Mouse (Mus musculus) liver, adult 2 months (tissue): ENCODE measurements around the gene Slc12a8. TPM values are rescaled to one million over a fixed set of nuclear protein-coding genes. Genes with fewer than 3 reads are reported as not detected.

Experiments used
- DNase-seq: peaks from one replicate; pipeline ENCODE4 v3.0.0-alpha.2; 2011; ENCODE audit warnings: low read depth, low spot score; ENCODE audit errors: extremely low read depth
- H3K27ac ChIP-seq: fragments of 200-500 bp; replicated peaks from 2 replicates; pipeline ENCODE4 v1.5.1; 2012; ENCODE audit warnings: low read depth, mild to moderate bottlenecking, control low read depth, inconsistent platforms, low read length; ENCODE audit not compliant: insufficient read depth
- H3K27me3 ChIP-seq: fragments of 200-500 bp; 2 replicates; pipeline ENCODE4 v1.6.1; 2012; ENCODE audit warnings: mild to moderate bottlenecking, moderate library complexity, low read length, inconsistent platforms; ENCODE audit not compliant: control insufficient read depth, insufficient read depth
- H3K36me3 ChIP-seq: fragments of 200-500 bp; 2 replicates; pipeline ENCODE4 v1.6.1; 2012; ENCODE audit warnings: low read length, inconsistent platforms; ENCODE audit not compliant: control insufficient read depth, insufficient read depth
- H3K4me1 ChIP-seq: fragments of 200-500 bp; 2 replicates; pipeline ENCODE4 v1.6.1; 2011; ENCODE audit warnings: low read length; ENCODE audit not compliant: control insufficient read depth, insufficient read depth
- H3K4me3 ChIP-seq: fragments of 200-500 bp; 2 replicates; pipeline ENCODE4 v1.5.1; 2011; ENCODE audit warnings: low read depth, mild to moderate bottlenecking, control low read depth, low read length, moderate library complexity; ENCODE audit not compliant: insufficient read depth
- H3K79me2 ChIP-seq: fragments of 200-500 bp; 2 replicates; pipeline ENCODE4 v1.6.1; 2012; ENCODE audit warnings: inconsistent platforms, mild to moderate bottlenecking, low read length, moderate library complexity; ENCODE audit not compliant: control insufficient read depth, insufficient read depth
- H3K9ac ChIP-seq: fragments of 200-500 bp; 2 replicates; pipeline ENCODE4 v1.6.1; 2012; ENCODE audit warnings: low read depth, mild to moderate bottlenecking, control low read depth, inconsistent platforms, low read length
- CTCF ChIP-seq: fragments of 200-500 bp; IDR thresholded peaks from 2 replicates; pipeline ENCODE4 v1.5.1; 2011; ENCODE audit warnings: low read depth, low read length, control low read depth
- POLR2A ChIP-seq: fragments of 200-500 bp; IDR thresholded peaks from 2 replicates; pipeline ENCODE4 v1.6.1; 2011; ENCODE audit warnings: low read length, control low read depth; ENCODE audit not compliant: insufficient read depth; ENCODE audit errors: extremely low read depth
- WGBS: fragments of 180-500 bp; shearing (Covaris S2); methylation state at CpG from one replicate; pipeline ENCODE4 v1.1.7; 2018; 5-methylcytosine and 5-hydroxymethylcytosine counted together
- polyA plus RNA-seq: library from polyadenylated mRNA; depleted of rRNA; stranded (reverse); fragments of >200 nt; gene quantifications from 2 replicates; pipeline ENCODE4 v1.2.3, GENCODE M21; 2012; rRNA removed
- total RNA-seq: library from RNA; depleted of rRNA; stranded (reverse); fragments of >200 nt; gene quantifications from 2 replicates; pipeline ENCODE4 v1.2.3, GENCODE M21; 2014; rRNA removed

The Slc12a8 gene
- total RNA-seq (0.09 and 0.20 TPM in 2 replicates), polyA plus RNA-seq (0.29 and 0.32 TPM in 2 replicates)

DNA sequence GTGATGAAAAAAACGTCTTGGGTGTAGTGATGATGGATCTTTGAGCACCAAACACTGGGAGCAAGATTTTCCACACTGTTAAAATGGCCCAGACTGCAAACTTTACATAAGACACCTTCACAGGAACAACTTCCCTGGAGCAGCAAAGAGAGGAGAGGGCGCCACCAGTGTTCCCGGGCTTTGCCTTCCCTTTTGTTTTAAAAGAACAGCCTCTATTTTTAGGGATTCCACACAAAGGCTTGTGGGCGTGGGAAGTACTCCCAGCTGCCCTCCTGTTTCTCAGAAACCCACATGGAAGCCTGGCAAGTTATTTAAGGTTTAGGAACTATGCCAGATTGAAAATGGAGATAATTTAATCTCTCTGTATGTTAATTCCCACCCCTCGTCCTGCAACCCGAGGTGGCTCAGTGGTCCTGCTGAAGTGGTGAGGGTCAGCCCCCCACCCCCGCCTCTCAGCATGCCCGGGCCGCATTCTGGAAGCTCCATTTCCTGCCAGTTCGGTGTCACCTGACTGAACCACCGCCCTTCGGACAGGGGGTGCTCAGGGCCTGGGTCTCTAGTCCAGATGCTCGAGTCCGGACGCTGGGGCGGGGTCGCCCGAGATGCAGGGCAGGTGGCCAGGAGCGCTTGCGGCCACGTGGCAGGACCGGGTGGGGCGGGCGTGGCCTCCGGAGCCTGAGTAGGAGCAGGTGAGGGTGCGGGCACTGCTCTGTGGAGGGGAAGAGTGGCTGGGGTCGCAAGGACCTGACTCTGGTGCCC, at the start of gene Slc12a8:
Gene Slc12a8, plus strand, starts transcription at position 522 of the 759 bp plus-strand sequence.
- Histone ChIP-seq H3K27ac (no peak within 1 kb of the TSS), H3K9ac (no peak within 1 kb of the TSS), H3K4me1 (no peaks in the 10 kb centered on the region), H3K79me2 (no peaks in the 10 kb centered on the region), H3K4me3 (no peak within 1 kb of the TSS; the same call in 1 of the 2 replicates), H3K36me3 (no peaks in the 10 kb centered on the region), H3K27me3 (no peaks in the 10 kb centered on the region)
- TF ChIP-seq CTCF (no peak), POLR2A (no peak)
- 16% methylated on average over 27 of the region's 27 CpGs for WGBS
- no peak for DNase-seq

- H3K79me2 ChIP-seq, result peaks cover 4% of the 10 kb centered on the region; the same call in 1 of the 2 replicates
- peaks cover 6% of the 10 kb centered on the region; the same call in 1 of the 2 replicates for H3K4me1 ChIP-seq
- peaks cover 24% of the 10 kb centered on the region for H3K36me3 ChIP-seq
- H3K27ac ChIP-seq, result no peak overlapping the region
- WGBS, result 60% methylated on average over 6 of the region's 6 CpGs
- no peak overlapping the region for H3K4me3 ChIP-seq
- DNase-seq, result peak; percentile 20
- H3K9ac ChIP-seq, result no peak overlapping the region
- TF ChIP-seq POLR2A (no peak), CTCF (no peak)
- no peaks in the 10 kb centered on the region for H3K27me3 ChIP-seq
Observed at GRCm38 (mm10) chr16:33467451-33467850, 49.7 kb upstream of the Slc12a8 start.

DNA sequence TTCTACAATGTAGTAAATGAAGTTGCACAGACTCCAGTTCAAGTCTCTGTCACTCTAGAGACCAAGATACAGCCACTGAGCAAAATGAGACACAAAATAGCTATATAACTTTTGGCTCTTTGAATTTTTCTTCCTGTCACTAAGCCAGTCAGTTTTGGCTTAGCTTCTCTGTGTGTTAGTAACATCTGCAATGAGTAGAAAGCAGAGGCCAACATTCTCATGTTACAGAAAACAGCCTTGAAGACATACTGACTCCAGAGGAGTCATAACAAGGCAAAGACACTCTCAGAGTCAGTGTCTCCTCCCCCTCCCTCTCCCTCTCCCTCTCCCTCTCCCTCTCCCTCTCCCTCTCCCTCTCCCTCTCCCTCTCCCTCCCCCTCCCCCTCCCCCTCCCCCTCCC, 47.2 kb upstream of the Slc12a8 start:
- Histone ChIP-seq H3K79me2 (peaks cover 4% of the 10 kb centered on the region; the same call in 1 of the 2 replicates), H3K9ac (no peak overlapping the region), H3K27ac (no peak overlapping the region), H3K36me3 (peaks cover 29% of the 10 kb centered on the region), H3K4me1 (no peaks in the 10 kb centered on the region; the same call in 1 of the 2 replicates), H3K27me3 (no peaks in the 10 kb centered on the region), H3K4me3 (no peak overlapping the region)
- DNase-seq, result no peak
- TF ChIP-seq POLR2A (no peak), CTCF (no peak)

- 93% methylated on average over 6 of the region's 6 CpGs for WGBS
- no peak for DNase-seq
- H3K27me3 ChIP-seq, result no peaks in the 10 kb centered on the region
- H3K36me3 ChIP-seq, result peaks cover 39% of the 10 kb centered on the region
- H3K4me1 ChIP-seq, result no peaks in the 10 kb centered on the region; the same call in 1 of the 2 replicates
- no peak overlapping the region for H3K9ac ChIP-seq
- H3K79me2 ChIP-seq, result peaks cover 6% of the 10 kb centered on the region; the same call in 1 of the 2 replicates
- TF ChIP-seq CTCF (no peak), POLR2A (no peak)
- no peak overlapping the region for H3K27ac ChIP-seq
- H3K4me3 ChIP-seq, result no peak overlapping the region
Observed at GRCm38 (mm10) chr16:33474381-33474780, 42.7 kb upstream of the Slc12a8 start.

DNA sequence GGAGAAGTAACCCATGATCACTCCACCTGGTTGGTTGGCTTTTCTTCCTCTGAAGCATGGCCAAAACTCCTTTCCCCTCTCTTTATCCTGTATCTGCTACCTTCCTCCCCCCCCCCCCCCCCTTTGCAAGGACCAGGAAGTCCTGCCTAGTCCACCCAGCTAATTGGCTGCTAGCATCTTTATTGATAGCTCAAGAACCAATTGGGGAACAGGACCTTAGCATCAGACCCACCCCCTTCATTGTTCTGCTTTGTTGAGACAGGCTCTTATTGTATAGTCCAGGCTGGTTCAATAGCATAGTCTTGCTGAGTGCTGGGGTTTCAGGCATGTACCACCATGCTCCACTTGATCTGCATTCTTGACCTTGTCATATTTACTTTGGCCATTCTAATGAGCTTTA, 37.2 kb upstream of the Slc12a8 start:
- Histone ChIP-seq H3K27me3 (no peaks in the 10 kb centered on the region), H3K79me2 (peaks cover 3% of the 10 kb centered on the region; the same call in 1 of the 2 replicates), H3K9ac (no peak overlapping the region), H3K36me3 (peaks cover 31% of the 10 kb centered on the region), H3K27ac (no peak overlapping the region), H3K4me3 (no peak overlapping the region), H3K4me1 (no peaks in the 10 kb centered on the region)
- no peak for TF ChIP-seq CTCF
- no peak for TF ChIP-seq POLR2A
- no peak for DNase-seq

- no peak for DNase-seq
- no peaks in the 10 kb centered on the region for H3K4me1 ChIP-seq
- peak; percentile 61 for TF ChIP-seq CTCF
- TF ChIP-seq POLR2A, result no peak
- H3K79me2 ChIP-seq, result no peaks in the 10 kb centered on the region; the same call in 1 of the 2 replicates
- H3K27me3 ChIP-seq, result no peaks in the 10 kb centered on the region
- H3K9ac ChIP-seq, result no peak overlapping the region
- H3K27ac ChIP-seq, result no peak overlapping the region
- H3K4me3 ChIP-seq, result no peak overlapping the region
- peaks cover 34% of the 10 kb centered on the region for H3K36me3 ChIP-seq
- 98% methylated on average over 2 of the region's 2 CpGs for WGBS
Observed at GRCm38 (mm10) chr16:33481148-33481547, 36.0 kb upstream of the Slc12a8 start.
